Mouse (Mus musculus) midbrain, postnatal 0 days (tissue): ENCODE data around the gene Mvp. TPM values are rescaled to one million over a fixed set of nuclear protein-coding genes. Genes with fewer than 3 reads are reported as not detected.
A peak's percentile ranks its signal among the peaks of the same experiment; 100 is the strongest.

Experiments
- ATAC-seq: fragments of 200-750 bp; cut with Nextera tagmentation; 2 replicates; pipeline ENCODE4 v1.8.0; 2017; ENCODE audit warnings: moderate number of reproducible peaks, mild to moderate bottlenecking, moderate TSS enrichment, moderate library complexity; ENCODE audit not compliant: low FRiP score
- DNase-seq: peaks from one replicate; pipeline ENCODE4 v3.0.0-alpha.2; 2015; ENCODE audit warnings: low spot score
- H3K27ac ChIP-seq: fragments of 300-500 bp; sonication (generic); 2 replicates; pipeline ENCODE4 v1.5.1; 2014; ENCODE audit warnings: low read depth, mild to moderate bottlenecking, low read length, mixed read lengths
- H3K27me3 ChIP-seq: fragments of 300-500 bp; sonication (generic); 2 replicates; pipeline ENCODE4 v1.6.1; 2014; ENCODE audit warnings: low read length, control low read depth, mixed read lengths; ENCODE audit not compliant: insufficient read depth
- H3K36me3 ChIP-seq: fragments of 300-500 bp; sonication (generic); 2 replicates; pipeline ENCODE4 v1.6.1; 2014; ENCODE audit warnings: low read length, control low read depth, mixed read lengths; ENCODE audit not compliant: insufficient read depth
- H3K4me1 ChIP-seq: fragments of 300-500 bp; sonication (generic); 2 replicates; pipeline ENCODE4 v1.6.1; 2014; ENCODE audit warnings: mild to moderate bottlenecking, control low read depth, antibody characterized with exemption, low read length, mixed read lengths; ENCODE audit not compliant: insufficient read depth
- H3K4me2 ChIP-seq: fragments of 300-500 bp; sonication (generic); 2 replicates; pipeline ENCODE4 v1.6.1; 2014; ENCODE audit warnings: low read depth, mild to moderate bottlenecking, low read length, mixed read lengths; ENCODE audit not compliant: poor library complexity, severe bottlenecking
- H3K4me3 ChIP-seq: fragments of 300-500 bp; sonication (generic); 2 replicates; pipeline ENCODE4 v1.5.1; 2014; ENCODE audit warnings: low read depth, mild to moderate bottlenecking, low read length, moderate library complexity
- H3K9ac ChIP-seq: fragments of 300-500 bp; sonication (generic); replicated peaks from 2 replicates; pipeline ENCODE4 v1.6.1; 2014; ENCODE audit warnings: mild to moderate bottlenecking, low read length, moderate library complexity, mixed read lengths; ENCODE audit not compliant: poor library complexity, severe bottlenecking
- H3K9me3 ChIP-seq: fragments of 300-500 bp; sonication (generic); 2 replicates; pipeline ENCODE4 v1.6.1; 2016; ENCODE audit warnings: low read length, control low read depth
- CTCF ChIP-seq: IDR thresholded peaks from 2 replicates; pipeline ENCODE4 v1.5.1; 2016; ENCODE audit warnings: antibody characterized with exemption, mild to moderate bottlenecking
- WGBS: fragments of 180-500 bp; shearing (Covaris S2); extraction: QIAGEN DNeasy Blood & Tissue Kit; methylation state at CpG from one replicate; pipeline ENCODE4 v1.1.7; 2014; 5-methylcytosine and 5-hydroxymethylcytosine counted together
- polyA plus RNA-seq: library from polyadenylated mRNA; unstranded; fragments of >200 nt; fragmentation: Nextera tagmentation; extraction: Ambion mirVana; gene quantifications from 2 replicates; pipeline ENCODE4 v1.2.1, GENCODE M21; 2015
- total RNA-seq: library from RNA; depleted of rRNA; stranded (reverse); fragments of >200 nt; gene quantifications from 2 replicates; pipeline ENCODE4 v1.2.3, GENCODE M21; 2014

Mvp gene
- total and polyA plus RNA-seq, 2 experiments from 2014 or later = 4.2 to 4.4 TPM

DNA sequence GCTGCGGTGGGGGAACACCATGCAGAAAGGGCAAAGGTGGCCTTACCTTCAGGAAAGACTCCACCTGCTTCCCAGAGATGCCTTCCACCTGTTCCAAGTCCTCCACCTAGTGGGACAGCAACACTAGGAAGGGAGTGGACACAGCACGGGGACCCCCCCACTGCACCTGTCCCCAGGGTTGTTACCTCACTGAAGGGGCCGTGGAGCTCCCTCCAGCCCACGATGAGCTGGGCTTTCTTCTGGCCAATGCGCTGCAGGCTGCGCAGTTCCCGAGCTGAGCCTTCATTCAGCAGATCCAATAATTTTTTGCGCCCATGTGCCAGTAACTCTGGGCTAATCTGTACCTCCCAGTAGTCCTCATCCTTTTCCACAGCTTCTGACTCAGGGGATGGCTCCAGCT lies 13.5 kb upstream of the Mvp start:
- Histone ChIP-seq H3K9ac (peak overlapping the region; percentile 79), H3K4me1 (peaks cover 21% of the 10 kb centered on the region), H3K4me3 (peak overlapping the region; percentile 90), H3K27me3 (no peaks in the 10 kb centered on the region), H3K4me2 (peak overlapping the region; percentile 76), H3K9me3 (no peaks in the 10 kb centered on the region), H3K36me3 (peaks cover 8% of the 10 kb centered on the region), H3K27ac (peak overlapping the region; percentile 99)
- ATAC-seq (no peak), DNase-seq (no peak)
- WGBS = 53% methylated on average over 8 of the region's 8 CpGs
- peak; percentile 11 for TF ChIP-seq CTCF

- Histone ChIP-seq H3K9ac (peak within 1 kb of the TSS; percentile 96), H3K4me1 (peaks cover 21% of the 10 kb centered on the region), H3K27me3 (no peaks in the 10 kb centered on the region), H3K4me3 (peak within 1 kb of the TSS; percentile 90), H3K9me3 (no peaks in the 10 kb centered on the region), H3K4me2 (peak within 1 kb of the TSS; percentile 76), H3K27ac (peak within 1 kb of the TSS; percentile 99), H3K36me3 (peaks cover 15% of the 10 kb centered on the region)
- DNase-seq (peak; percentile 100), ATAC-seq (peak; percentile 94)
- under 1% methylated on average over 47 of the region's 63 CpGs for WGBS
- TF ChIP-seq CTCF = no peak
These were observed 12.7 kb upstream of the Mvp start, which contains the start of gene Maz for GRCm38 (mm10) chr7:127026984-127027726. Gene Maz (minus strand): TSS chr7:127027037.

- no peaks in the 10 kb centered on the region for H3K9me3 ChIP-seq
- DNase-seq = no peak
- peak overlapping the region; percentile 76 for H3K4me2 ChIP-seq
- no peak for TF ChIP-seq CTCF
- H3K4me1 ChIP-seq = peaks cover 21% of the 10 kb centered on the region
- no peaks in the 10 kb centered on the region for H3K27me3 ChIP-seq
- ATAC-seq = 0 out of 2 replicates have a peak, but pooled peaks have one; percentile 1
- peak overlapping the region; percentile 96 for H3K9ac ChIP-seq
- H3K36me3 ChIP-seq = peaks cover 15% of the 10 kb centered on the region
- peak overlapping the region; percentile 99 for H3K27ac ChIP-seq
- WGBS = no CpG with 5 or more reads among the region's 48 CpGs
- H3K4me3 ChIP-seq = peak overlapping the region; percentile 90
These were observed 12.2 kb upstream of the Mvp start for GRCm38 (mm10) chr7:127026616-127026983.

GRCm38 (mm10) chr7:127026161-127026600 lies 11.8 kb upstream of the Mvp start:
- Histone ChIP-seq H3K9me3 (no peaks in the 10 kb centered on the region), H3K27ac (peak overlapping the region; percentile 99), H3K36me3 (peaks cover 15% of the 10 kb centered on the region), H3K9ac (peak overlapping the region; percentile 96), H3K4me2 (peak overlapping the region; percentile 76), H3K27me3 (no peaks in the 10 kb centered on the region), H3K4me1 (peaks cover 21% of the 10 kb centered on the region), H3K4me3 (peak overlapping the region; percentile 90)
- ATAC-seq = 0 out of 2 replicates have a peak, but pooled peaks have one; percentile 4
- under 1% methylated on average over 16 of the region's 48 CpGs for WGBS
- DNase-seq = peak; percentile 57
- TF ChIP-seq CTCF = no peak

DNA sequence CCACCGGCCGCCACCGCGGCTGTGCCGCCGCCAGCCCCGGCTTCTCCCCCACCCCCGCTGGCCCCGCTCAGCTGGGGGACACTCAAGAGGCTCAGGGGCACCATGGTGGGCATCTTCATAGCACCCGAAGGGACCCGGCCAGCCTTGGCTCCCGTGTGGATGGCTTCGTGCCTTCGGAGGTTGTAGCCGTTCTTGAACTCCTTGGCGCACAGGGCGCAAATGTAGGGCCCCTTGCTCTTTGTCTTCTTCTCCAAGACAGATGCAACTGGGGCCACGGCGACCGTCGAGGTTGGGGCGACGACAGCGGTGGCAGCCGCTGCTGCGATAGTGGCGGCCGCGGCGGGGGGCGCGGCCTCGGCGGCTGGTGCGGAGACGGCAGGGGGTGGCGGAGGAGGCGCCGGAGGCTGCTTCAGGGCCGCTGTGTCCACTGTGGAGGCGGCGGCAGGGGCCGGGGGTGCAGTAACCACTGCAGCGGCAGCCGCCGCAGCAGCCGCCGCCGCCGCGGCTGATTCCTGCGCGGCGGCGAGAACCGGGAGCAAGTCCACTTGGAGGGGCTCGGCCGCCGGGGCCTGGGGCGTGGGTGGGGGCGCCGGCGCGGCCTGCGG lies 11.2 kb upstream of the Mvp start:
- Histone ChIP-seq H3K4me2 (peak overlapping the region; percentile 76), H3K4me1 (peaks cover 21% of the 10 kb centered on the region), H3K36me3 (peaks cover 15% of the 10 kb centered on the region), H3K9me3 (no peaks in the 10 kb centered on the region), H3K9ac (peak overlapping the region; percentile 96), H3K27me3 (no peaks in the 10 kb centered on the region), H3K4me3 (peak overlapping the region; percentile 90), H3K27ac (peak overlapping the region; percentile 99)
- WGBS = under 1% methylated on average over 39 of the region's 65 CpGs
- ATAC-seq (no peak), DNase-seq (peak; percentile 36)
- no peak for TF ChIP-seq CTCF
